Mouse (Mus musculus) embryo, embryonic 11.5 days (tissue): ENCODE data around the gene Slc12a7.
"Not testable (repeated sequence)": the region's sequence is repeated elsewhere in the genome, so short reads cannot be mapped to it uniquely, and the experiment has no call there.

ENCODE experiments used
- DNase-seq: peaks from one replicate; pipeline ENCODE4 v3.0.0-alpha.2; 2012; ENCODE audit warnings: low read depth, low spot score

Slc12a7 gene

DNA sequence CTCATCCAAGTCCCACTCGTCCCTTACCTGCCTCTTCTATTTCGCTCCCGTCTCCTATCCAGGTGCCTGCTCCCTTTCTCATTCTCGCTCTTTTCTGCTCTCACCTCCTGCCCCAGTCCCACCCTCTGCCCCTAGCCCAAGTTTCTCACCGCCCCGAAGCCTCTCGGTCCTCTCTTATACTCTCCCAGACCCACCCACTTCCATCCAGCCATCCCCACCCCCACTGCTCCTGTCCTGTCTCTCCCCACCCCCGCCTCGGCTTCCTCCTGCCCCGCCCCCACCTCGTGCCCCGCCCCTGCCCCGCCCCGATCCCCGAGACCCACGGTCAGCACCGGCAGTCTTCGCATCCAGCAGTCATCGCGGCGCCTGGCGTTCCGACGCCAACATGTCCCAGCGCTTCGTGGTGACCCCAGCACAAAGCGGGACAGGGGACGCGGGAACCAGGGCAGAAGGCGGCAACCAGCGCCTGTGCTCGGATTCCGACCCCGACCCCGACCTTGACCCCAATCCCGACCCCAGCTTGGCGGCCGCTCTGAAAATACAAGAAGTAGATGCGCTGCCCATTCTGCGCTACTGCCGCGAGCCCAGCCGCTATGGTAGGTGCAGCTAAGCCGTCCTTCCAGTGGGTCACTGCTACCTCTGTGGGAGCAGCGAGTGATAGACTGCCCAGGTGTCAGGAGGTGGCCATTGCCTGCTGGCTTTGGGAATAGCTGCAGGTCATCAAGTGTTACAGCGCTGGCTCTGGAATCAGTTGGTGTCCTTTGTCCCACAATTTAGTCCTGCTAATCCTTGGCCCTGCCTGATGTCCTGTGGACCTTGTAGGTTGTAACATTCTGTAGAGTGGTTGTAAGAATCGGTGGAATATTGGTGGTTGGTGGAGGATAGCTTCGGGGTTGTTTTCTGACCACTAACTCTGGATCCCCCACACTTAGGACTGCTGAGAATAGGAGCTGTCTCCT is at the start of gene Slc12a7:
Gene Slc12a7, plus strand, starts transcription at position 353 of the 959 bp plus-strand sequence.
- DNase-seq = no peak

DNA sequence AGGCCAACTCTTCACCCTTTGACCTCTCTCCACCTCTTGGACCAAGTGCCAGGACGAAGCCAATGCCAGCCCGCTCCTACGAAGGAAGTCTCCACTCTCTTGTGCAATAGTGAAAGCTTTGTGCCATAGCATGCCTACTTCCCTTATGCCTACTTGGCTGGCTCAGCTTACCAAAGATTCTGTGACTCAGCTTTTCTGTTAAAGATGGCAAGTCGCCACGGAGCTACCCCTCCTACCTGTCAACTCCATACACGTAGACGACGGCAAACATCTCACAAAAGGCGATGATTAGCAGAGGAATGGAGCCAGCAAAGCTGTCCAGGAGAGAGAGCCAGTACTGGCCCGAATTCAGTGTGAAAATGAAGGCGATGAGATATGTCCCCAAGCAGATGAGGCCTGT is 49.2 kb upstream of the Slc12a7 start:
- no peak for DNase-seq

DNA sequence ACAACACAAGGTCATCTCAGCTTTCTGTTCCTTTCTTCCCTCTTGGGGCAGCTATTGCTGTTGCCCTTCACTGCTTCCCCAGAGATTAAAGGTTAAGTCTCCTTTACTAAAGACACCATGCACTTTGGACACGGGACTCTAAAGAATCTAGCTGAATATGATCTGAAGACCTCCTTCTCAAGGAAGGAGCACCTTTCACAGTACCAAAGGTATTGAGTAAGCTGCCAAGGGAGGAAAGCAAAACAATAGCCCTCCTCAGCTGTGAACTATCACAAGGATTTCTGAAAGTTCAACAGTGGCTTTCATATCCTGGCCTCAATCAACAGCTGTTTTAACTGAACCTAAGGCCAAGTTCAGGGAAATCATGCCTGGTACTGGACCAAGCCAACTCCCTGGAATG is 48.5 kb upstream of the Slc12a7 start:
- no peak for DNase-seq

DNA sequence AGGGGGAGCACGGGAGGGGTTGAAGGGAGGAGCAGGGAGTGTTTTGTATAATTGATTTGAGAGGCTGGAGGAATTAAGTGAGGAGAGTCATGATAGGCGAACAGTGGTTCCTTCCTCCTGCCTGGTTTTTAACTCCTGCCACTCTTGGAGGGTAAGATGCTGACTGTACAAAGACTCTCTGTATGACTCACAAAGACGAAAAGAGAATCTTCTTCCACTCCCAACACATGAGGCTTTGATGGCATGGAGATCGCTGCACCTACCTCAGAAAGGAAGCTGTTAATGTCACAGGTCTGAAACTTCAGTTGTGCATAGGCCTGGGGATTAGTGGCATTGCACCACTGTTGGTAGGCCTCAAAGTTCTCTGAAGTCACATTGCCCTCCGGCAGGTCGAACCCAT is 47.4 kb upstream of the Slc12a7 start:
- DNase-seq = no peak

DNA sequence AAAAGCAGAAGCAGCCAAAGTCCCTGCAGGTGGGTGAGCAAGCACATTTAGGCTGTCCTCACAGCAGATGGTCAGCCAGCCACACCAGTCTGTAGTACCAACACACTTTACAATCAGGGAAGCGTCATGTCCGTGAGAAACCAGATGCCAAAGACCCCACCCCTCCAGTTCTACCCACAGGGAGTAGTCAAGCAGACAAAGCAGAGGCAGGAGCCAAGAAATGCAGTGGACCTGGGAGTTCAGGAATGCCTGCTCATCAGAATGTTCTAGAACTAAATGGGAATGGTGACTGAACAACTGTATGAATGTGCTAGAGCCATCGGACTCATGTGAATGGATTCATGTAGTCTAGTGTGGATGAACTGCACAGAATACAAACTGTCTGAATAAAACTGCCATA is 45.3 kb upstream of the Slc12a7 start:
- no peak for DNase-seq

DNA sequence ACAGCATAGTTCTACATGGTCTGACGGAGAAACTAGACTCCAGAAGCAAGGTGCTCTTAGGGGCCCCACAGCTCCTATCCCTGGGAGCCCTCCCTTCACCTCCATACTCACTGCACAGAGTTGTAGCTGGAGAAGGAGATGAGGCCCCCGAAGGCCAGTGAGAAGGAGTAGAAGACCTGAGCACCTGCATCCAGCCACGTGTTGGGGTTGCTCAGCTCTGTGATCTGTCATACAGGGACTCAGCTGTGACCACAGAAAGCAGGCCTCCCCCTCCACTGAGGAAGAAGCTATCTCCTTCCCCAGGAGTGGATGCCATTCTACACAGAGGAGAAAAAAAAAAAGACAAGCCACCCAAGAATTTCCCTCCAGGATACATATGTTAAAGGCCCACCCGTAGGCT is 44.0 kb upstream of the Slc12a7 start:
- no peak for DNase-seq

DNA sequence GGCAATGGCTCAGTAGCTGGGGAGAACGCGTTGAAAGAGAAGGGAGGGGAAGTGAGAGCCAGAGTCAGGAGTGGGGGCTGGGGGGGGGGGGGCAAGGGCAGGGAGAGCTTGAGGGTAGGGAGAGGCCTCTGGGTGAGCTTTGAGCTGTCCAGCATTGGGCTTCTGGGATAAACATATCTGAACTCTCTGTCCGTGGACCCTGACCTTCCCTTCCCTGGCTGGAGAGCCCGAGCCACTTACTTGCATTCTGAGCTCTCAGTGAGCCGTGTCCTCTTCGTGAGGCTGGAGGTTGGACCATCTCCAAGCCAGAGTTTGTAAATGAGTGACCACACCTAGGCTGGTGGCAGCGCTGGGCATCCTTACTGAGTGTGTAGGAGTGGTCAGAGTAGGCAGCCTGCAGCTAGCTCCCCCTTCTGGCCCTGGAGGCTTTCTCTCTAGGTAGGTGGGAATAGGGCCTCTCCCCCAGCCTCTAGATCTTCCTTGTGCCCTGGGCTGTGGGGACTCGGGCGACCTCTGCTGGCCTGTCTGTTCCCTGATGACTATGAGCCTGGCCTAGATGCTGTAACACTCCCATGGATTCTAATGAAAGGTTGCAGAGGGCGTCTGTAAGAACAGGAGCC is 40.5 kb upstream of the Slc12a7 start:
- peak; percentile 51 for DNase-seq

DNA sequence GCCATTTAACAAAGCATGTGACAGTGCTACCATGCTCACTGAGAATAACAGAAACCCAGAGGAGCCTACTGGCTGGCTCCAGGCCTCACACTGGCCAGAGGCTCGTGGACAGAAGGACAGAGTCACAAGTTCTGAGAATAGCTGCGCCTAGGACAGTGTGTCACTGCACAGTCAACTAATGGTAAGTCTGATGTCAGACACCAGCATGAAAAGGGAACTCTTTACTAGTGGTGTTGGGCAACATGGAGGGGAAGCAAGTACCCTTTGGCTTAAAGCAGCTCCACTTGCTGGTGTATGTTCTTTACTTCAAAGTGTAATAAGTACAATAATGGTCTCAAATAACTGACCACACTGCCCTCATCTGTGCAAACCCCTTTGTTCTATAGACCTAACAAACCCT is 39.6 kb upstream of the Slc12a7 start:
- no peak for DNase-seq

DNA sequence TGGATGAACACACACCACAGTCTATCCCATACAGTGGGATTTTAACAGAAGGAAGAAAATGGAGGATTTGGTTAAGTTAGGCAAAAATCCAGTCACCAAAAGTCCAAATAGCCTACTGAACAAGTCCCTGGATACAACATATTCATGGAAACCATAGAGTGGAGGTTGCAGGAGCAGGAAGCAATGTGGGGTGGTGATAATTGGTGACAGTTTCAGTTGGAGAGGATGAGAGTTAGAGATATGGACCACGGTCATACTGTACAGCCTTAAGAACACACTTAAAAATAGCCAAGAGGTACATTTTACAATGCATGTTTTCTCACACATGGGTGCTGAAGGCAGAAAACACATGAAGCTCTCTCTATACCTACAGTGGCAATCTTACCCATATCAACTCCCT is 37.9 kb upstream of the Slc12a7 start:
- DNase-seq = no peak

DNA sequence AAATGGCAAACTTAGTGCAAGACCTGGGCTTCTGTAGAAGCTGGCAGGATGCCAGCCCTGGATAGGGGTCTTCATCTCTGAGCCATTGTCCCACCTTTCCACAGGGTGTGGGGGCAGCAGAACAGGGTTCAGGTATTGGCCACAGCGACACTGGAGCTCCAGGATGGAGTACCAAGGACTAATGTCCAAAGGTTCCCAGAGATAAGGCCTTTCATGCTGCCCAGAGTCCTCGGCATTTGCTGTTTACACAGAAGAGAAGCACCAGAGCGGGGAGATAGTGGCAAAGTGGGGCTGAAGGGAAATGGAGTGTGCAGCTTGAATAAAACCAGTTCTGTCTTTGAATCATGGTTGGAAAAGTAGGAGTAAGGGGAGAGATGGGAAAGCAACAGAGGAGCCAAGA is 36.4 kb upstream of the Slc12a7 start:
- DNase-seq = no peak

DNA sequence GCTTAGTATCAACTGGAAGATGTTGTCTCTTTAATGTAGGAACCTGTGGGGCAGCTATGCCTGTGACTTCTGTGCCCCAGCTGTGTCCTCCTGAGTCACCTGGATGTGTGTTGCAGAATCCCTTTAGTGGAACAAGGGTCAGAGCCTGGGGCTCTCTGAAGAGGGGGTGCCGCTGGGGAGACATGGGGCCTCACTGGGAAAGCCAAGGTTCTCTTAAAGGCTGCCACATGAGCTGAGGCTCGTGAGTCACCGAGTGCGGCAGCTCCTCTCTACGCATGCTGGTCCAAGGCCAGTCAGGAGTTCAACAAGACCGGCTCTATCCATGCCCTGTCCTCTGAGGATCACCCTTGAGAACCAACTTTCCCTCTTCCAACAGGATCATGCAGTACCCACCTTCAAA is 33.2 kb upstream of the Slc12a7 start:
- no peak for DNase-seq

DNA sequence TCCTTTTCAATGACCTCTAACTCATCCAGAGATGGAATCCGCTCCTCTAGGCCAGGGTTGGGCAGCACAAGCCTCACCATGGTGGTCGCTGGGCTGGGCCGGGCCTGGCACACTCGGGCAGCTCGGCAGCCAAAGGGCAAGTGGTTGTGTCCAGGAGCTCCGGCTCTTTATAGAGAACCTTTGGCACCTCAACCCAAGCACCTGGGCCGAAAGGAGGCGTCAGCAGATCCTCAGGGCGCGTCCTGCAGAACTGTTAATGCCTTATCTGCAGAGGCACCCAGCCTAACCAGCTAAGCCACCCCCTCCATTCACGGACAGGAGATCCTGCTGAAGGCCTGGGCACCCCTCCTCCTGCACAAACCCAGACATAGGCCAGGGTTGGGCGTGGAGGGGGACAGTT is 32.3 kb upstream of the Slc12a7 start:
- DNase-seq = no peak

DNA sequence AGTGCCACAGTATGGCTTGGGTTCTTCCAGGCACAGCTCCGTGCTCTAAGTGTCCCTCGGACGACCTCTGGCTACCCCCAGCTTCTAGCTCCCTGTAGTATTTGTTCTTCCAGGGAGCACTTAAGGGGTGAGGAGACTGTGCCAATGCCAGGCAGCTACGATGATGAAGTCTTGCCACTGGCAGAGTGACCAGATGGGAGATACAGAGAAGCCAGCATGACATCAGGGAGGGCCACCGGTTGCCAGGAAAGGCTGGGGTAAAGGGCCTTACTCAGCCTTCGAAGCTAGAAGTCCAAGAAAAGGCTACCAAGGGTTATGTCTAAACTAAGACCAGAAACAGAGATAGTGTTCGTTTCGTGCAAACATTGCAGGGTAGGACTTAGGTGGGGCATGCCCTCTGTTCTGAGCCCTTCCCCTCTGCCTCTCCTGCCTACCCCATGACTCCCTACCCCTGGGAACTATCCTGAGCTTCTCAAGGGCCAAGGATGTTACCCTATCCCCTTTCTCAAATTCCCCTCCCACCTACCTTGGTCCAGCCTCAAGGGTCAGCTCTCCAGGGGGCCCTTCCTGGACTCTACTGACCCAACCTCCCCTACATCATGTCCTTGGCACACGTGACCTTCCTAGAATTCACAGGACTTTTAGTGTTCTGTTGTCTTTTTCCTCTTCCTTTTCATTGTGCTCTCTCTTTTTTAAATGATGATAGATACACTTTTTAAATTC is 31.6 kb upstream of the Slc12a7 start:
- DNase-seq = no peak

DNA sequence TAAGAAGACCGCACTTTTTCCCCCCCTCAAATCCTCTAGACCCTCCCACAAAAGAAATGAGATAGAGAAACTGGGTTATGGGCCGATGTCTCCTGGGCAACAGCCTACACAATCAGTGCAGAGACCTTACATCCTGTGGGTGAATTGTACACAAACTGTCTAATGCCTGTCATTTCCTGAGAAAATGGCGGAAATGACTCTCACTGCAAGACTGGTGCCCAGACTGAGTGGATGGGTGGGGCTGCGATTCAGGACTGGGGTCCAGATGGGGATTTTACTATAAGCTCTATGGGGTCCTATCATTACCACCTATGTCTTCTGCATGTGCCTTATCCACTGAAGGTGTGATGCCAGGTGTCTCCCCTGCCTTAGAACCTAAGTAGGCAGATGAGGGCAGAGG is 30.1 kb upstream of the Slc12a7 start:
- no peak for DNase-seq

DNA sequence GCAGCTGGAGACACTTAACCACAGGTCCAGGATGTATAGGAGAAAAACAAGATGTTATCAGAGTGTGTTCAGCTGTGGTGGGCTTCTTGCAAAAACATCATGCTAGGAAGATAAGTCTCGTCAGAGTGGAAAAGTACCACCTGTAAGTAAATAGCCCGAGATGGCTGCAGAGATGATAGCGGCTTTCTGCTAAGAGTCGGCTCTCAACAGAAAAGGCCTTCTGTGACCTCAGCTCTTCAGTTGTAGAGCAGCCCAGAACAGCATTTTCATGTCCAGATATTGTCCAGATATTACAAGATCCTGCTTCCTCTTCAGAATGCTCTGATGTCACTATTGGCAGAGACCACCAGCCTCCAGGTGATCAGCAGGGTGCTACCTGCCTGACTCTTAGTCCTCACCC is 29.4 kb upstream of the Slc12a7 start:
- DNase-seq = not testable (repeated sequence)

DNA sequence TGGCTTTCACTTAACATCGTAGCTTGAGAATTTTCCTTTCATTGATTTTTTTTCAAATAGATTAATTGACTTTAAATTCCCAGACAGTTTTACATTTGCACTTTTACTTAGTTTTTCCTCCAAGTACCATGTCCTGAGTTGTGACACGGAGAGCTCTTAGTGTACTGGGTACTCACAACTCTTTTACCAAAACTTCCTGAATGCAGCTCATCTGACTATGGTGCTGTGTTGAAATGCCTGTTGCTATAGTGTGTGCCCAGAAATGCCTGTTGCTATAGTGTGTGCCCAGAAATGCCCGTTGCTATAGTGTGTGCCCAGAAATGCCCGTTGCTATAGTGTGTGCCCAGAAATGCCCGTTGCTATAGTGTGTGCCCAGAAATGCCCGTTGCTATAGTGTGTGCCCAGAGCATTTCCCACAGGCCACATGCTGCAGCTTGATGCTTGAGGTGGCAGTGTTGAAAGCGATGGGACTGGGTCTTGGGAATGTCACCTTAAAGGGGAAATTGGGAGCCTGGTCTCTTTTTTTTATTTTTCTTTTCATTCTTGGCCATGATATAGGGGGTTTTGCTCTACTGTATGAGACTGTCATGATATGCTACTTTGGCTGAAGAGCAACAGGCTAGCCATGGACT is 28.1 kb upstream of the Slc12a7 start, which contains the start of gene Slc6a19:
Gene Slc6a19, minus strand, starts transcription at position 172 of the 632 bp plus-strand sequence.
- no peak for DNase-seq

DNA sequence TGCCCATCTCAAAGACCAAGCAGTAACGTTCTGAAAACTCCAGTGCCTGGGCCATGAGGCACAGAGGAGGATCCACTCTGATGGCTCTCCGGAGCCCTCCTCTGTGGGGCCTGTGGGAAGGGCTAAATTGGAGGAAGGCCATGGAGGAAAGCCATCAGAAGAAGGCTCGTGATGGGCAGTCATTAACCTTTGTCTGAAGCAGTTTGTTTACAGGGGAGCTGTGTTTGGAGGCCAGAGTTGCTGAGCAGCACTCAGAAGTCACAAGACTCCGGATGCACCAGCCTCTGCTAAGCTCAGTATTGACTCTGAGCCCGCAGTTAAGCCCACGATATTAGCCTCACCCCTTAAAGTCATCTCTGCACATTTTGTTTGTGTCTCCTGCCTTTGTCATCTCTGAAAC is 23.4 kb upstream of the Slc12a7 start:
- no peak for DNase-seq

DNA sequence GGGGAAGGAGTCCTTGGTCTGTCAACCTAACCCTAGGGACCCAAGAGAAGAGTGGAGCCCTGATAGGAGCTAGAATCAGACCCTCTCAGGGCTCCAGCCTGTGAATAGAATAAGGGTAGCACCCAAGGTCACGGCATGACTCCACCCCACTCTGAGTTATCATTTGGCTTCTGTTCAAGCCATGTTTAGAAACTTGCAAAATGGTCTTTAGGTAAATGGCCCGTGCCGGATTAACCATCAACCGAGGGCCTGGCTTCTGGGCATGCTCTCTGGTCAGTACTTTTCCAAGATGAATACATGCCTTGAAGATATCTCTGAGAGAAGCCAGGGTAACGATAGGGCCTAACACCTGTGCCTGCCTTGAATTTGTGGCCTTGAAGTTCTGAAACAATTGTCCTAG is 21.7 kb upstream of the Slc12a7 start:
- no peak for DNase-seq

DNA sequence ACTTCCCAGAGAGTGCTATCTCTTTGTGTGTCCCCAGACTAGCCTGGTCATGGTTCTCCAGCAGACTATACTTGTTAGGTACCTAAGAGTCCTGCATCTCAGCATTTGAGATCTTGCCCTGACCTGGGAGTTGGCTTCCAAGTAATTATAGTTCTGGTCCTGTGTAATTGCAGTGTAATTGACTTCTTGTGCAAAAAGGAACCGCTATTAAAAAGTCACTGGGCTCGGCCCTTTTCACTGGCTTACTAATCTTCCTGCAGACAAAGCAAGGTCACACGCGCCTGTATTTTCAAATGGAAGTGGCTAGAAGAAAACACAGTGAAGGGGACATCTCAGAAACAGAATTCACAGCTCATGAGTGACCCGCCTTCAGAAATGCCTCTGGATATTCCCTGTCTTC is 21.1 kb upstream of the Slc12a7 start:
- no peak for DNase-seq

DNA sequence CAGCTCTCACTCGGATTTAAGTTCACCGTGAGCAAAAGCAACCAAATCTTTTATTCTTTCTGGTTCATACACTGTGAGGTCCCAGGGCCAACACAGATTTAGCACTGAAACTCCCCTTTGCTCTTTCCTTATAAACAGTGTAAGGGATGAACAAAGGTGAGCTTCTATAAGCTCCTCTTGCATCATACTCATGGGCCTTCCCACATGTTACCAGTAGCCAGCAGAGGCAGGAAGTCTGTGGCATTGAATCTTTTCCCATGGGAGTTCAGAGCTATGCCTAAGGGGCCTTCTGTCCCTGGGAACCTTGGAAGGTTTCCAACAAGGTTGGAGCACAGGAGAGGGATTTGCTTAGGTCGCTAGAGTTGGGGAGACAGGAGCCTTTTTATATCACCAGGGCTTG is 20.7 kb upstream of the Slc12a7 start:
- no peak for DNase-seq

DNA sequence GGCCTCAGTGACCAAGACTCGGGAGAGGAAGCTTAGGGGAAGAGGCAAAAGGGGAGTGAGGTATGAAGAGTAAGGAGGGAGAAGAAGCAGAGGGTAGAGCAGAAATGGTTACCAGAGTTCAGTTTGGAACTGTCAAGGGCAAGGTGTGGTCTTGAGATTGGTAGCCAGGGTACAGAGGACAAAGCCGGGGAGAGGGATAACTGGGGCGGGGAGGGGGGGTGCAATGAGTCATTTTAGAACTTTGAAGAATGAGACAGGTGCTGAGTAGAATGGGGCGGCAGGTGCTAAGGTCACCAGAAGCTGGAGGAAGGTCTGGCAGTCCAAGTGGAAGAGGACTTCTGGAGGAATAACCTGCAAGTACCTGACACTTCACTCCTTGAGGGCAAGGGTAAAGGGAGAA is 19.7 kb upstream of the Slc12a7 start:
- no peak for DNase-seq

DNA sequence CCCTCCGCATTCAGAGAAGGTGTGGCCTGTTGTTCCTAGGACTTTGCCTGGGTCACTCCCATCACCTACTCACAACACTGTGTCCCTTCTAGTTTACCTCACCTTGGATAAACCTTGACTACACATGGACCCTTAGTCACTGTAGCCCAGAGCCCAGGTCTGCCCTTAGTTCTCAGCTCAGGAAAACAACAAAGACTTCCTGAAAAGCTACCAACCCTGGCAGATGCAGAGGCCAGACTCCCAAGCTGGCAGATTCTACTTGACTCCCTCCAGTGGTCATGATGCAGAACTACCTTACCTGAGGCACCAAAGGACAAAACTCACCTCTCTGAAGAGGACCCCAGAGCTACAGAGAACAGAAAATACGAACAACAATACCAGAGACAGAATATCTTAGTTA is 18.9 kb upstream of the Slc12a7 start:
- DNase-seq = no peak
